Mouse (Mus musculus) cerebellum, adult 8-10 months (tissue): ENCODE results near the gene Acot5.
A peak's percentile ranks its signal among the peaks of the same experiment; 100 is the strongest.
"Not testable (repeated sequence)": the region's sequence is repeated elsewhere in the genome, so short reads cannot be mapped to it uniquely, and the experiment has no call there.

Source experiments
- DNase-seq: peaks from one replicate; pipeline ENCODE4 v3.0.0; 2022

The Acot5 gene

GRCm38 (mm10) chr12:84068986-84069385 is at the start of gene Acot5:
TSS of gene Acot5 (plus strand) at chr12:84069325.
- no peak for DNase-seq

- not testable (repeated sequence) for DNase-seq
Measured at GRCm38 (mm10) chr12:84020528-84020927, 48.6 kb upstream of the Acot5 start.

GRCm38 (mm10) chr12:84022266-84022665 is 46.9 kb upstream of the Acot5 start:
- not testable (repeated sequence) for DNase-seq

- DNase-seq: no peak
Measured at GRCm38 (mm10) chr12:84023052-84023745, 45.9 kb upstream of the Acot5 start.

GRCm38 (mm10) chr12:84025888-84026287 is 43.2 kb upstream of the Acot5 start:
- no peak for DNase-seq

- not testable (repeated sequence) for DNase-seq
Measured at GRCm38 (mm10) chr12:84028328-84028727, 40.8 kb upstream of the Acot5 start.

- not testable (repeated sequence) for DNase-seq
Measured at GRCm38 (mm10) chr12:84029043-84029442, 40.1 kb upstream of the Acot5 start.

- peak; percentile 82 for DNase-seq
Measured at GRCm38 (mm10) chr12:84030659-84031332, 38.3 kb upstream of the Acot5 start.

GRCm38 (mm10) chr12:84032854-84033253 is 36.3 kb upstream of the Acot5 start:
- no peak for DNase-seq

- DNase-seq: not testable (repeated sequence)
Measured at GRCm38 (mm10) chr12:84033302-84033701, 35.8 kb upstream of the Acot5 start.

GRCm38 (mm10) chr12:84034108-84034507 is 35.0 kb upstream of the Acot5 start:
- no peak for DNase-seq

- DNase-seq: peak; percentile 18
Measured at GRCm38 (mm10) chr12:84038241-84038640, 30.9 kb upstream of the Acot5 start, which contains the start of gene Acot4. TSS of gene Acot4 (plus strand) at chr12:84038379.

GRCm38 (mm10) chr12:84038691-84039111 is 30.4 kb upstream of the Acot5 start, which contains the start of gene Gm49366:
TSS of gene Gm49366 (plus strand) at chr12:84038935.
- peak; percentile 51 for DNase-seq

- no peak for DNase-seq
Measured at GRCm38 (mm10) chr12:84042248-84042647, 26.9 kb upstream of the Acot5 start.

GRCm38 (mm10) chr12:84044045-84044444 is 25.1 kb upstream of the Acot5 start:
- no peak for DNase-seq

- no peak for DNase-seq
Measured at GRCm38 (mm10) chr12:84046906-84047305, 22.2 kb upstream of the Acot5 start.

GRCm38 (mm10) chr12:84050744-84051143 is 18.4 kb upstream of the Acot5 start:
- DNase-seq: not testable (repeated sequence)

GRCm38 (mm10) chr12:84051937-84052474 is 17.1 kb upstream of the Acot5 start, which contains the start of gene Acot3:
TSS of gene Acot3 (plus strand) at chr12:84052144.
- no peak for DNase-seq

GRCm38 (mm10) chr12:84052609-84053008 is 16.5 kb upstream of the Acot5 start:
- DNase-seq: no peak

- DNase-seq: no peak
Measured at GRCm38 (mm10) chr12:84053173-84053572, 16.0 kb upstream of the Acot5 start.

- DNase-seq: no peak
Measured at GRCm38 (mm10) chr12:84053679-84054391, 15.3 kb upstream of the Acot5 start.

GRCm38 (mm10) chr12:84060946-84061345 is 8.2 kb upstream of the Acot5 start:
- DNase-seq: no peak

GRCm38 (mm10) chr12:84062336-84062735 is 6.8 kb upstream of the Acot5 start:
- DNase-seq: no peak
